Mouse (Mus musculus): ENCODE measurements around the gene Defa35.
"Not testable (repeated sequence)": the region's sequence is repeated elsewhere in the genome, so short reads cannot be mapped to it uniquely, and the experiment has no call there.

The Defa35 gene

GRCm38 (mm10) chr8:21064738-21065137, at the start of gene Defa35:
Gene Defa35, plus strand, starts transcription at chr8:21065038.
- DNase-seq: not testable (repeated sequence)

DNA sequence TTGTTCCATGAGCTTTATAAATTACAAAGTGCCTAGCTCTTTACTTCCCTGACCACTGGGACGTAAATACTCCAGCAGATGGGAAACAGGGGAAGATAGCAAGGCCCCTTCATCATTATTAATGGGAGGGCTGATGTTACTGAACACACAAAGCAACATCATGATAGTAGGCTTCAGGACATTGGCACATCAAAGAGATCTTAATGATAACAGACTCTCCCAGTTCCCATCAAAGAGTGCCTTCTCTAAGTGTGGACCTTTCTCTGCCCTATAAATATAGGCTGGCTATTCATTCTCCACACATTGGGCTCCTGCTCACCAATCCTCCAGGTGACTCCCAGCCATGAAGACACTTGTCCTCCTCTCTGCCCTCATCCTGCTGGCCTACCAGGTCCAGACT, 39.6 kb upstream of the Defa35 start, which contains the start of gene Defa21:
TSS of gene Defa21 (plus strand) at position 301 of the 400 bp plus-strand sequence.
- not testable (repeated sequence) for DNase-seq

GRCm38 (mm10) chr8:21054747-21055146, 10.1 kb upstream of the Defa35 start, which contains the start of gene Defa23:
Gene Defa23, plus strand, starts transcription at chr8:21055047.
- not testable (repeated sequence) for DNase-seq

GRCm38 (mm10) chr8:21084142-21084541, 19.3 kb downstream of the Defa35 start, which contains the start of gene Defa25:
Gene Defa25, plus strand, starts transcription at chr8:21084442.
- not testable (repeated sequence) for DNase-seq

DNA sequence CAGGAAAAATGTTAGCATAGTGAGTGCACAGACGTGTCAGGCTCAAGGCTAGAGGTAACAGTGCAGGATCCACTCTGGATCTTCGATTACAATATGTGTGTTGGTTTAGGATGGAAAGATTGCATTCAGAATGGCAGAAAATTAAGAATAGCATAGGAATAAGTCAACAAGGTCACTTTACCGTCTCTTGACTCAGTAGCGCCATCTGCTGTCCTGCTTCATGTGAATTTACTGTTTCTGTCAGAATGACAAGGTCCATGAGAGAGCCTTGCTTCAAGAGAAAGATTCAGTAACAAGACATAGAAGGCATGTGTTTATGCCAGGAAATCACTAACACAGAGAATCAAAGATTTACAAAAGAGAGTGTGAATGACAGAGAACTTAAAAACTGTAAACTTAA, 28.3 kb downstream of the Defa35 start:
- no peak for DNase-seq

DNA sequence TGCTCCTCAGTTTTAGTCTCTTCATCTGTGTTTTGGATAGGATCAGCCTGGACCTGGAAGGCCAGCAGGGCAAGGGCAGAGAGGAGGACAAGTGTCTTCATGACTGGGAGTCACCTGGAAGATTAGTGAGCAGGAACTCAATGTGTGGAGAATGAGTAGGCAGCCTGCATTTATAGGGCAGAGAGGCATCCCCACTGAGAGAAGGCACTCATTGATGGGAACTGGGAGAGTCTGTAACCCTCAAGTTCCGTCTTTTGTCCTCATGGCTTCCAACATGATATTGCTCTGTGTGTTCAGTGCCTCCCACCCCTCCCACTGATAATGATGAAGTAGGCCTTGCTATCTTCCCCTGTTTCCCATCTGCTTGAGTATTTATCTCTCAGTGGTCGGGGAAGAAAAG, 31.1 kb downstream of the Defa35 start, which contains the start of gene Gm14851:
TSS of gene Gm14851 (minus strand) at position 101 of the 400 bp plus-strand sequence.
- not testable (repeated sequence) for DNase-seq

Measured in cerebellum, adult 11-12 months (tissue).